Mouse (Mus musculus) forebrain, embryonic 16.5 days (tissue): ENCODE results near the gene Ksr1. TPM values are rescaled to one million over a fixed set of nuclear protein-coding genes. Genes with fewer than 3 reads are reported as not detected.

Experiments used
- ATAC-seq: fragments of 200-750 bp; cut with Nextera tagmentation; 2 replicates; pipeline ENCODE4 v1.8.0; 2017; ENCODE audit warnings: mild to moderate bottlenecking, moderate library complexity
- H3K27ac ChIP-seq: fragments of 300-500 bp; sonication (generic); 2 replicates; pipeline ENCODE4 v1.5.1; 2014; ENCODE audit warnings: low read length, control low read depth
- H3K27me3 ChIP-seq: fragments of 300-500 bp; sonication (generic); replicated peaks from 2 replicates; pipeline ENCODE4 v1.6.1; 2014; ENCODE audit warnings: low read length; ENCODE audit not compliant: control insufficient read depth, insufficient read depth
- H3K36me3 ChIP-seq: fragments of 300-500 bp; sonication (generic); 2 replicates; pipeline ENCODE4 v1.6.1; 2014; ENCODE audit not compliant: control insufficient read depth, insufficient read depth
- H3K4me1 ChIP-seq: fragments of 300-500 bp; sonication (generic); replicated peaks from 2 replicates; pipeline ENCODE4 v1.6.1; 2014; ENCODE audit warnings: low read length; ENCODE audit not compliant: control insufficient read depth, insufficient read depth
- H3K4me2 ChIP-seq: fragments of 300-500 bp; sonication (generic); 2 replicates; pipeline ENCODE4 v1.6.1; 2014; ENCODE audit warnings: mild to moderate bottlenecking, low read length, control low read depth
- H3K4me3 ChIP-seq: fragments of 300-500 bp; sonication (generic); replicated peaks from 2 replicates; pipeline ENCODE4 v1.5.1; 2014; ENCODE audit warnings: mild to moderate bottlenecking, low read length, control low read depth
- H3K9ac ChIP-seq: fragments of 300-500 bp; sonication (generic); replicated peaks from 2 replicates; pipeline ENCODE4 v1.6.1; 2014; ENCODE audit warnings: low read depth, low read length, control low read depth
- H3K9me3 ChIP-seq: fragments of 300-500 bp; sonication (generic); 2 replicates; pipeline ENCODE4 v1.6.1; 2016; ENCODE audit warnings: low read length; ENCODE audit not compliant: control insufficient read depth
- WGBS: fragments of 180-500 bp; shearing (Covaris S2); extraction: QIAGEN DNeasy Blood & Tissue Kit; methylation state at CpG from one replicate; pipeline ENCODE4 v1.1.7; 2014; 5-methylcytosine and 5-hydroxymethylcytosine counted together
- polyA plus RNA-seq: library from polyadenylated mRNA; unstranded; fragments of >200 nt; fragmentation: Nextera tagmentation; extraction: Ambion mirVana; gene quantifications from 2 replicates; pipeline ENCODE4 v1.2.1, GENCODE M21; 2015

Gene Ksr1
- polyA plus RNA-seq, 1 experiment from 2014 or later = 5.1 TPM

- ATAC-seq = no peak
- Histone ChIP-seq H3K9me3 (no peaks in the 10 kb centered on the region), H3K27ac (no peak overlapping the region), H3K36me3 (no peaks in the 10 kb centered on the region), H3K27me3 (no peaks in the 10 kb centered on the region), H3K9ac (no peak overlapping the region), H3K4me1 (no peaks in the 10 kb centered on the region), H3K4me2 (no peak overlapping the region), H3K4me3 (no peak overlapping the region)
- 82% methylated on average over 6 of the region's 6 CpGs for WGBS
Measured at GRCm38 (mm10) chr11:79104998-79105397, 41.2 kb downstream of the Ksr1 start.

DNA sequence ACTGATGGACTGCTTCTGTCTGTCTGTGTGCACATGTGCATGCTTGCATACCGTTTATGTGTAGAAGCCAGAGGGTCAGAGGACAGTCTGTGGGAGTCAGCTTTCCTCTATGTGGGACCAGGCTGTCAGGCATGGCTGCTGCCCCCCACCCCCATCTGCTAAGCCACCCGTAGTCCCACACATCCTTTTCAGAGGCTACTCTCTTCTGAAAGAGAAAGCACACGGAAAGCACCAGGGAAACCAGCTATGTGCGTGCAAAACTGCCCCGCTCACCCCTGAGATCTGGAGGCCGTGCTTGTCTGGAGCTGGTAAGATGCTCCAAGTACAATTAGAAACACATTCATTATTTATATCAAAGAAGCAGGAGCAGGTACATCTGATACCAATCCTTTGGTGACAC is 41.7 kb downstream of the Ksr1 start:
- no peak overlapping the region for H3K27ac ChIP-seq
- no peak overlapping the region for H3K4me3 ChIP-seq
- no peaks in the 10 kb centered on the region for H3K27me3 ChIP-seq
- no peak overlapping the region for H3K9ac ChIP-seq
- no peak for ATAC-seq
- no peaks in the 10 kb centered on the region for H3K9me3 ChIP-seq
- H3K4me2 ChIP-seq = no peak overlapping the region
- no peaks in the 10 kb centered on the region for H3K4me1 ChIP-seq
- H3K36me3 ChIP-seq = no peaks in the 10 kb centered on the region
- 83% methylated on average over 6 of the region's 6 CpGs for WGBS

- ATAC-seq = no peak
- Histone ChIP-seq H3K9ac (no peak overlapping the region), H3K9me3 (no peaks in the 10 kb centered on the region), H3K4me3 (no peak overlapping the region), H3K4me1 (peaks cover 4% of the 10 kb centered on the region; the same call in 1 of the 2 replicates), H3K4me2 (no peak overlapping the region), H3K27ac (no peak overlapping the region), H3K36me3 (no peaks in the 10 kb centered on the region), H3K27me3 (no peaks in the 10 kb centered on the region)
- WGBS = 94% methylated on average over 11 of the region's 11 CpGs
Measured at GRCm38 (mm10) chr11:79104096-79104495, 42.1 kb downstream of the Ksr1 start.

GRCm38 (mm10) chr11:79103461-79103869 is 42.7 kb downstream of the Ksr1 start:
- Histone ChIP-seq H3K27me3 (no peaks in the 10 kb centered on the region), H3K9me3 (no peaks in the 10 kb centered on the region), H3K4me2 (no peak overlapping the region), H3K4me3 (no peak overlapping the region), H3K4me1 (peaks cover 7% of the 10 kb centered on the region; the same call in 1 of the 2 replicates), H3K9ac (peak overlapping the region; percentile 13; the same call in 1 of the 2 replicates), H3K36me3 (no peaks in the 10 kb centered on the region), H3K27ac (no peak overlapping the region)
- WGBS = 65% methylated on average over 5 of the region's 5 CpGs
- ATAC-seq = no peak

GRCm38 (mm10) chr11:79102280-79102679 is 43.9 kb downstream of the Ksr1 start:
- Histone ChIP-seq H3K9me3 (no peaks in the 10 kb centered on the region), H3K4me3 (no peak overlapping the region), H3K27ac (no peak overlapping the region), H3K27me3 (no peaks in the 10 kb centered on the region), H3K4me2 (no peak overlapping the region), H3K36me3 (no peaks in the 10 kb centered on the region), H3K9ac (no peak overlapping the region), H3K4me1 (peaks cover 7% of the 10 kb centered on the region; the same call in 1 of the 2 replicates)
- 78% methylated on average over 4 of the region's 4 CpGs for WGBS
- no peak for ATAC-seq

DNA sequence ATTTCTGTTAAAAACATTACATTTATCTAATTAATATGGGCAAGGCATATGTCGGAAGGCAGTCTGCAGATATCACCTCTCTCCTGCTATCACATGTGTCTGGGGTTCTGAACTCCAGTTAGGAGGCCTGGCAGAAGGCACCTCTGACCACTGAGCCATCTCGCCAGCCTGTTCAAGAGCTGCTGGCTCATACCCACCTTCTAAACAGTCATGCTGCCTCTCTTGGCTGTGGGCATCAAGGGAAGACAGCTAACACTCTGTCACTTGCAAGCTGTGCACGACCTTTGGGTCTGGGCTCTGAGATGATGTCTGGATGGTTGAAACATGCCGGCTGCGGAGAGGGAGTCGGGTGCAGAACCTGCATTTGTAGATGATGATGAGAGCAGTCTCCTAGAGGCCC is 44.6 kb downstream of the Ksr1 start:
- no peak overlapping the region for H3K27ac ChIP-seq
- WGBS = 91% methylated on average over 6 of the region's 6 CpGs
- ATAC-seq = no peak

GRCm38 (mm10) chr11:79099032-79099431 is 47.2 kb downstream of the Ksr1 start:
- H3K4me3 ChIP-seq = no peak overlapping the region
- WGBS = 32% methylated on average over 8 of the region's 8 CpGs
- no peak overlapping the region for H3K9ac ChIP-seq
- H3K27ac ChIP-seq = no peak overlapping the region
- H3K4me1 ChIP-seq = peaks cover 22% of the 10 kb centered on the region
- ATAC-seq = no peak
- no peaks in the 10 kb centered on the region for H3K9me3 ChIP-seq
- no peaks in the 10 kb centered on the region for H3K27me3 ChIP-seq
- no peaks in the 10 kb centered on the region for H3K36me3 ChIP-seq
- no peak overlapping the region for H3K4me2 ChIP-seq

More for the DNA sequence above, 44.6 kb downstream of the Ksr1 start:
- Histone ChIP-seq H3K36me3 (no peaks in the 10 kb centered on the region), H3K9me3 (no peaks in the 10 kb centered on the region), H3K9ac (no peak overlapping the region), H3K4me1 (peaks cover 7% of the 10 kb centered on the region; the same call in 1 of the 2 replicates), H3K27me3 (no peaks in the 10 kb centered on the region), H3K4me2 (no peak overlapping the region), H3K4me3 (no peak overlapping the region)

GRCm38 (mm10) chr11:79097736-79098135 is 48.5 kb downstream of the Ksr1 start:
- Histone ChIP-seq H3K4me1 (peaks cover 22% of the 10 kb centered on the region), H3K4me2 (no peak overlapping the region), H3K9ac (no peak overlapping the region), H3K27me3 (no peaks in the 10 kb centered on the region), H3K4me3 (no peak overlapping the region), H3K27ac (no peak overlapping the region), H3K36me3 (no peaks in the 10 kb centered on the region), H3K9me3 (no peaks in the 10 kb centered on the region)
- 75% methylated on average over 7 of the region's 7 CpGs for WGBS
- ATAC-seq = no peak

DNA sequence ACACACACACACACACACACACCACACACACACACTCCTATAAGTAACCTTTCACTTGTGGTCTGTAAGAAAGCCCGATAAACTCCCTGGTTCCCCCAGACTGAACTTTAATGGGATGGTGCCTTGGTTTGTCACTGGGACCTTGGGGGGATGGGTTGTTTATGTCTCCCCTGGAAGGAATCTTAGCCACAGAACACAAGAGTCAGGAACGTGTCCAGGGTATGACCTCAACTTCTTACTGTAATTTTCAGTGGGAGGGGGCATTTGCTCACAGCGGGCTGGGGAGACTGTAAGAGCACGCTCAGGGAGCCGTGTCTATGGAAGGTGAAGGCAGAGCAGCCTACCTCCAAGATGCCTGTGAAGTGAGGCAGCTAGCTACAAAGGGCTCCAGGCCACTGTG is 49.5 kb downstream of the Ksr1 start:
- no peaks in the 10 kb centered on the region for H3K27me3 ChIP-seq
- WGBS = 79% methylated on average over 5 of the region's 5 CpGs
- H3K9ac ChIP-seq = no peak overlapping the region
- H3K4me3 ChIP-seq = no peak overlapping the region
- H3K36me3 ChIP-seq = no peaks in the 10 kb centered on the region
- H3K9me3 ChIP-seq = no peaks in the 10 kb centered on the region
- ATAC-seq = no peak
- H3K4me1 ChIP-seq = peaks cover 22% of the 10 kb centered on the region
- no peak overlapping the region for H3K27ac ChIP-seq
- H3K4me2 ChIP-seq = no peak overlapping the region

DNA sequence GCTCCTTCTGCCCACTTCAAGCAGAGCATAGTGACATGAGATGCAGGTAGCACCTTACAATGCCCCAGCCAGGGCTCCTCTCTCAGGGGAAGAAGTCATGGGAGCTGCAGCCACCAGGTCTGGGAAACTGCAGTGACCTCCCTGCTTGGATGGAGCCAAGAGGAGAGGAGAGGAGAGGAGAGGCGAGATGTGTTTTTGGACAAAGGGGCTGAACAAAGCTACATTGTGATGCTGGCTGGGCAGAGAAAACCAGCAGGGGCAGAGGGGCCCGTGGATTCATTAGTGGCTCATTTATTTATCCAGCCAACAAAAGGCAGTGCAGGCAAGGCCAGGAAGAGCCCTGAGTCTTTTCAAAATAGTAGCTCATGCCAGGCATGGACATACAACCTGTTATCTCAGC is 50.5 kb downstream of the Ksr1 start:
- Histone ChIP-seq H3K4me2 (no peak overlapping the region), H3K4me3 (no peak overlapping the region), H3K4me1 (peaks cover 22% of the 10 kb centered on the region), H3K9ac (no peak overlapping the region), H3K27me3 (no peaks in the 10 kb centered on the region), H3K9me3 (no peaks in the 10 kb centered on the region), H3K36me3 (no peaks in the 10 kb centered on the region), H3K27ac (no peak overlapping the region)
- ATAC-seq = no peak
- 6% methylated on average over 2 of the region's 2 CpGs for WGBS
